Mouse (Mus musculus): ENCODE results near the gene Igfbp1. TPM values are rescaled to one million over a fixed set of nuclear protein-coding genes. Genes with fewer than 3 reads are reported as not detected.

Gene Igfbp1
- polyA plus RNA-seq, 1 experiment: not detected

DNA sequence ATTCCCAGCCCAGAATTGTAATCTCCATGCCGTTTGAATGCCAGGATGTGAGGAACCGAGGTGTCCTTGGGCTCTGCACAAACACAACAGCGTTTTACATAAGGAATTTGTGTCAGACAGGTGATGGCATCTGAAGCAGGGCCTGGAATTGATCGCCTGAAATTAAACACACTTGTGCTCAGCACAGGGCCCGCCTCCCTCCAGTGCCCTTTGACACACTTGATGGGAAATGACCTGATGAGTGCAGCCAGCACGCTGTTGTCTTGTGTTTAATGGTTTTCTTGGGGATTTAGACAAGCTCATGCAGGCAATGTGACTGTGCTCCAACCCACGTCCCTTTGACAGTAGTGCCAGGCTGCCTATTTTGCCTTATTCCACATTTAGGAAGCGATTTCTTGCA lies 10.1 kb upstream of the Igfbp1 start:
- H3K79me2 ChIP-seq (ENCODE audit: control insufficient read depth, insufficient read depth): no peaks in the 10 kb centered on the region
- no peak overlapping the region for H3K4me2 ChIP-seq (ENCODE audit: low read depth)
- no peaks in the 10 kb centered on the region for H3K36me3 ChIP-seq (ENCODE audit: control insufficient read depth, insufficient read depth)
- no peaks in the 10 kb centered on the region for H3K27me3 ChIP-seq (ENCODE audit: control insufficient read depth, insufficient read depth, insufficient read length)
- H3ac ChIP-seq (ENCODE audit: control insufficient read depth, insufficient read length): no peak overlapping the region
- no peak overlapping the region for H3K4me3 ChIP-seq
- TF ChIP-seq POLR2A (IDR thresholded peaks at IDR 0.05; ENCODE audit: insufficient read length, low read depth) (no peak), MAX (IDR thresholded peaks at IDR 0.05; ENCODE audit: low read depth) (no peak), MYOD1 (IDR thresholded peaks at IDR 0.05; ENCODE audit: control insufficient read depth in 1 of 3, insufficient read length in 2 of 3, low read depth in 2 of 3) (no peak), POLR2AphosphoS2 (IDR thresholded peaks at IDR 0.05; ENCODE audit: insufficient read length, low read depth) (no peak), USF1 (IDR thresholded peaks at IDR 0.05; ENCODE audit: low read depth) (no peak)

DNA sequence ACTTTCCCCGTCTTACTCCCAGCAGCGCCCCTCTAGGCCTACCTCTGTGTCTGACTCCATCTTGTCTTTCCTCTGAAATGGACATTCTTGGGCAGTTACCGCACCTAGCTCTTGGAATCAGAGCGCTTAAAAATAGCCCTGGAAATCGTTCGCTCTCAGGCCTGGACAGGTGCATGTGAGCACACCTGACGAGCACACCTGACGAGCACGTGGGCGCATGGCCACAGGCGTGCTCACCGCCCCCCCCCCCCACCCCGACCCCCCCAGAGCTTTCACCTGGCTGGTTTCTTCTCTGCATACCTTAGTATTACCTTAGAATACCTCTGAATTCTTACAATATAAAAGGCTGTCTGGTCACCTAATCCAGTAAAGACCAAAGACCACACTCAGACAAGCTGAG lies 9.1 kb upstream of the Igfbp1 start, which contains the start of gene Gm11985:
Gm11985 (minus strand) TSS at position 101 of the 400 bp plus-strand sequence.
- no peak within 1 kb of the TSS for H3K4me3 ChIP-seq
- H3K27me3 ChIP-seq (ENCODE audit: control insufficient read depth, insufficient read depth, insufficient read length): no peaks in the 10 kb centered on the region
- H3ac ChIP-seq (ENCODE audit: control insufficient read depth, insufficient read length): no peak within 1 kb of the TSS
- no peaks in the 10 kb centered on the region for H3K36me3 ChIP-seq (ENCODE audit: control insufficient read depth, insufficient read depth)
- H3K79me2 ChIP-seq (ENCODE audit: control insufficient read depth, insufficient read depth): no peaks in the 10 kb centered on the region
- no peak within 1 kb of the TSS for H3K4me2 ChIP-seq (ENCODE audit: low read depth)
- TF ChIP-seq MAX (IDR thresholded peaks at IDR 0.05; ENCODE audit: low read depth) (no peak), POLR2AphosphoS2 (IDR thresholded peaks at IDR 0.05; ENCODE audit: insufficient read length, low read depth) (no peak), TCF12 (IDR thresholded peaks at IDR 0.05; ENCODE audit: insufficient read depth, poor library complexity, severe bottlenecking) (no peak), MYOD1 (IDR thresholded peaks at IDR 0.05; ENCODE audit: control insufficient read depth in 1 of 3, insufficient read length in 2 of 3, low read depth in 2 of 3) (no peak), CEBPB (IDR thresholded peaks at IDR 0.05; ENCODE audit: insufficient read depth, poor library complexity, severe bottlenecking) (no peak), MYOG (IDR thresholded peaks at IDR 0.05; ENCODE audit: control insufficient read depth in 1 of 3, insufficient read depth in 1 of 3, insufficient read length in 2 of 3, low read depth in 2 of 3) (no peak), POLR2A (IDR thresholded peaks at IDR 0.05; ENCODE audit: insufficient read length, low read depth) (no peak), E2F4 (IDR thresholded peaks at IDR 0.05; ENCODE audit: insufficient read depth) (no peak), TCF3 (IDR thresholded peaks at IDR 0.05; ENCODE audit: insufficient read length, low read depth) (no peak), USF1 (IDR thresholded peaks at IDR 0.05; ENCODE audit: low read depth) (no peak), REST (IDR thresholded peaks at IDR 0.05; ENCODE audit: insufficient read depth, insufficient read length) (no peak)

DNA sequence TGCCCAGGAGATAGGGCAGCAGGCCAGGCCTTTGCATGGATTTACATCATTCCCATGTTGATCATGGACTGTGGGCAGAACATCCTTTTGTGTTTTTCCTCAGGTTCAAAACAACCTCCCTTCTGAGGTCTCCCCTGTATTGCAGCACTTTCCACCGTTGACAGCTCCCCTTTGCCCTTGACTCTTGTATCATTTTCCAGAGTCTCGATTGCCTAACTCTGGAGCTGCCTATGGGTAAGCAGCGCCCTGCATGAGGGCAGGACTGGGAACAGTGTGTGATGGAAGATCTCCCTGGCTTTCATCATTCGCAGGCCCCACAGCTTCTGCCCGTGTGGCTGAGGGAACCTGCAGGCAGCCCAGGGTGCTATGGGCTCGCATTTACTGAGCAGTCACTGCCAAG lies 4.9 kb upstream of the Igfbp1 start:
- TF ChIP-seq TCF12 (IDR thresholded peaks at IDR 0.05; ENCODE audit: insufficient read depth, poor library complexity, severe bottlenecking) (no peak), CEBPB (IDR thresholded peaks at IDR 0.05; ENCODE audit: insufficient read depth, poor library complexity, severe bottlenecking) (0 out of 2 replicates have a peak, but pooled peaks have one; percentile 11), SRF (IDR thresholded peaks at IDR 0.05; ENCODE audit: control insufficient read depth, insufficient read length, low read depth) (no peak)
- Histone ChIP-seq H3K36me3 (ENCODE audit: control insufficient read depth, insufficient read depth) (no peaks in the 10 kb centered on the region), H3K27me3 (ENCODE audit: control insufficient read depth, insufficient read depth, insufficient read length) (no peaks in the 10 kb centered on the region), H3ac (ENCODE audit: control insufficient read depth, insufficient read length) (no peak overlapping the region), H3K79me2 (ENCODE audit: control insufficient read depth, insufficient read depth) (no peaks in the 10 kb centered on the region), H3K4me3 (no peak overlapping the region), H3K4me2 (ENCODE audit: low read depth) (no peak overlapping the region)

DNA sequence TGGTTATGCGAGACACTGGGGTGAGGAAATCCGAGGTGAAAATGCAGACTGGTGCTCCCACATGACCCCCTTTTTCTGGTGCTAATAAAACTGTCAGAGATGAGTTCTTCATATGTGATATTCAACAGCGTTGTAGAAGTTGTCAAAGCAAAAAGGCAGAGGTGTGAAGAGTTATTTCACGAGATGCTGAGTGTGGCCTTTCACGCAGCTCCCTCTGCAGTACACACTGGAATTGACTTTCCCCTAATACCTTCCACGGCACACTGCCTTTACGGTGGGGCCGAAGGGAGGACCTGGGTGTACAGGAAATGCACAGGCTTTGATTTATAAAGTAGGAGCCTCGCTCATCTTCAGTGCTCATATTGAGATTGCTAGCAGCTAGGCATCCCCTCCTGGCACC lies 4.4 kb upstream of the Igfbp1 start:
- Histone ChIP-seq H3K27me3 (ENCODE audit: control insufficient read depth, insufficient read depth, insufficient read length) (no peaks in the 10 kb centered on the region), H3K79me2 (ENCODE audit: control insufficient read depth, insufficient read depth) (no peaks in the 10 kb centered on the region), H3ac (ENCODE audit: control insufficient read depth, insufficient read length) (no peak overlapping the region), H3K4me2 (ENCODE audit: low read depth) (no peak overlapping the region), H3K36me3 (ENCODE audit: control insufficient read depth, insufficient read depth) (no peaks in the 10 kb centered on the region), H3K4me3 (no peak overlapping the region)
- no peak for TF ChIP-seq MYOD1 (IDR thresholded peaks at IDR 0.05; ENCODE audit: control insufficient read depth in 1 of 3, insufficient read length in 2 of 3, low read depth in 2 of 3)
- no peak for TF ChIP-seq MAX (IDR thresholded peaks at IDR 0.05; ENCODE audit: low read depth)
- no peak for TF ChIP-seq USF1 (IDR thresholded peaks at IDR 0.05; ENCODE audit: low read depth)
- TF ChIP-seq CEBPB (IDR thresholded peaks at IDR 0.05; ENCODE audit: insufficient read depth, poor library complexity, severe bottlenecking): no peak
- no peak for TF ChIP-seq E2F4 (IDR thresholded peaks at IDR 0.05; ENCODE audit: insufficient read depth)
- TF ChIP-seq REST (IDR thresholded peaks at IDR 0.05; ENCODE audit: insufficient read depth, insufficient read length): no peak
- TF ChIP-seq TCF3 (IDR thresholded peaks at IDR 0.05; ENCODE audit: insufficient read length, low read depth): no peak
- no peak for TF ChIP-seq POLR2AphosphoS2 (IDR thresholded peaks at IDR 0.05; ENCODE audit: insufficient read length, low read depth)
- no peak for TF ChIP-seq TCF12 (IDR thresholded peaks at IDR 0.05; ENCODE audit: insufficient read depth, poor library complexity, severe bottlenecking)
- no peak for TF ChIP-seq POLR2A (IDR thresholded peaks at IDR 0.05; ENCODE audit: insufficient read length, low read depth)
- no peak for TF ChIP-seq MYOG (IDR thresholded peaks at IDR 0.05; ENCODE audit: control insufficient read depth in 1 of 3, insufficient read depth in 1 of 3, insufficient read length in 2 of 3, low read depth in 2 of 3)
- no peak for TF ChIP-seq SRF (IDR thresholded peaks at IDR 0.05; ENCODE audit: control insufficient read depth, insufficient read length, low read depth)

DNA sequence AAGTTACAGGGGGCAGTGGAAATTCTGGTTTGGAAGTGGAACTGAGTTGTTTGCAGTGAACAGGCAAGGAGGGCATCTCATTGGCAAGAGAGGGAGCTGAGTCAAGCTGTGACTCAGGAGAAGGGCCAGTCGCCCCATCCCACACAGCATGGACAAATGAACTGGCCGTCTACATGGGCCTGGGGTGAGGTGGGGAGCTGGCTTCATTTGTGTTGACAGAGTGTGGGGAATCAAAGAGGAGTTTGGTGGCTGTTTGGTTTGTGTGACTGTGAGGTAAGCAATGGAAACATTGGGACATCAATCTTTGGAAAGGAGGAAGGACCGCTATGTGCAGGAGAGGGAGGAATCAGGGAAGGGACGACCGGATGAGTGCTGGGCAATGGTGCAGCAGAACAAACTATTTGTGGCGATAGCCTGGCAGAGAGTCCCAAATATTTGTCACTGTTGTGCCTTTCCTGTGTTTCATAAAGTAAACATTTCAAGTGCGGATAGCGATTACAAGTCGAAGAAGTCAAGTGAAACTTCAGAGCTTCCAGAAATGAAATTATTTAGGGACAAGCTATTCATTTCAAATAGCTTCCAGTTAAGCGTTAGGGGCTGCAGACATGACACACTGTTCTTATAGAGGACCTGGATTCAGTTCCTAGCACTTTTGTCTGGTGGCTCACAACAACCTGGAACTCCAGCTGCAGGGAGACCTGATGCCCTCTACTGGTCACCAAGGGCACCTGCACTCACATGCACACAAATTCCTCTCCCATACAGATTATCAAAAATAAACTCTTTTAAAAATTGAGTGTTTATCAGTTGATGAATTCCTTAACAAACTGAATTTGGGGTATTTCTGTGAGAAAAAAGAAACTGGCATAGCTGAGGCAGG lies 2.9 kb upstream of the Igfbp1 start:
- no peak overlapping the region for H3K4me2 ChIP-seq (ENCODE audit: low read depth)
- no peaks in the 10 kb centered on the region for H3K27me3 ChIP-seq (ENCODE audit: control insufficient read depth, insufficient read depth, insufficient read length)
- H3ac ChIP-seq (ENCODE audit: control insufficient read depth, insufficient read length): no peak overlapping the region
- H3K4me3 ChIP-seq: no peak overlapping the region
- no peak for TF ChIP-seq POLR2AphosphoS2 (IDR thresholded peaks at IDR 0.05; ENCODE audit: insufficient read length, low read depth)
- TF ChIP-seq REST (IDR thresholded peaks at IDR 0.05; ENCODE audit: insufficient read depth, insufficient read length): no peak
- TF ChIP-seq MAX (IDR thresholded peaks at IDR 0.05; ENCODE audit: low read depth): no peak
- no peak for TF ChIP-seq MYOG (IDR thresholded peaks at IDR 0.05; ENCODE audit: control insufficient read depth in 1 of 3, insufficient read depth in 1 of 3, insufficient read length in 2 of 3, low read depth in 2 of 3)
- no peaks in the 10 kb centered on the region for H3K36me3 ChIP-seq (ENCODE audit: control insufficient read depth, insufficient read depth)
- H3K79me2 ChIP-seq (ENCODE audit: control insufficient read depth, insufficient read depth): no peaks in the 10 kb centered on the region

Data from myocyte (in vitro differentiated cells).